Mouse (Mus musculus): ENCODE results near the gene Poc1a.

GRCm38 (mm10) chr9:106312950-106313360 is 32.1 kb downstream of the Poc1a start:
- TF ChIP-seq CTCF (conservative IDR thresholded peaks at IDR 0.05 in 1 of 2, IDR thresholded peaks at IDR 0.05 in 1 of 2; ENCODE audit: low read depth in 2 of 2, low read length in 2 of 2) (no peak), NRF1 (IDR thresholded peaks at IDR 0.05; ENCODE audit: low read depth, low read length) (no peak), POLR2A (IDR thresholded peaks at IDR 0.05; ENCODE audit: low read depth, low read length) (no peak), NELFE (IDR thresholded peaks at IDR 0.05; ENCODE audit: low read depth, low read length) (no peak), IRF4 (IDR thresholded peaks at IDR 0.05; ENCODE audit: low read depth, low read length) (no peak), TBP (conservative IDR thresholded peaks at IDR 0.05; ENCODE audit: low read depth, low read length) (no peak), EP300 (IDR thresholded peaks at IDR 0.05; ENCODE audit: low read length) (no peak)
